Mouse (Mus musculus) small intestine, adult 2 months (tissue): Measurements from ENCODE around the gene Samd14.

Experiments used
- CTCF ChIP-seq: fragments of 200-500 bp; IDR thresholded peaks from 2 replicates; pipeline ENCODE4 v1.5.1; 2012; ENCODE audit warnings: low read depth, mild to moderate bottlenecking, control low read depth, inconsistent platforms, low read length, moderate library complexity, mixed read lengths; ENCODE audit not compliant: insufficient replicate concordance, insufficient read length; ENCODE audit errors: extremely low read depth
- POLR2A ChIP-seq: fragments of 200-500 bp; IDR thresholded peaks from 2 replicates; pipeline ENCODE4 v1.6.1; 2012; ENCODE audit warnings: low read depth, mild to moderate bottlenecking, control low read depth, inconsistent platforms, low read length, moderate library complexity

GRCm38 (mm10) chr11:95072136-95072535, 62.5 kb downstream of the Samd14 start:
- no peak for TF ChIP-seq POLR2A
- no peak for TF ChIP-seq CTCF
